Mouse (Mus musculus) G1E (cell line): ENCODE results near the gene Nrap.

Source experiments
- CTCF ChIP-seq: IDR thresholded peaks from 2 replicates; pipeline ENCODE4 v1.5.1; 2012; ENCODE audit warnings: low read depth, low read length, inconsistent platforms, mixed read lengths
- POLR2AphosphoS5 ChIP-seq: IDR thresholded peaks from 2 replicates; pipeline ENCODE4 v1.6.1; 2012; ENCODE audit warnings: low read depth, low read length, inconsistent platforms; ENCODE audit not compliant: insufficient replicate concordance

DNA sequence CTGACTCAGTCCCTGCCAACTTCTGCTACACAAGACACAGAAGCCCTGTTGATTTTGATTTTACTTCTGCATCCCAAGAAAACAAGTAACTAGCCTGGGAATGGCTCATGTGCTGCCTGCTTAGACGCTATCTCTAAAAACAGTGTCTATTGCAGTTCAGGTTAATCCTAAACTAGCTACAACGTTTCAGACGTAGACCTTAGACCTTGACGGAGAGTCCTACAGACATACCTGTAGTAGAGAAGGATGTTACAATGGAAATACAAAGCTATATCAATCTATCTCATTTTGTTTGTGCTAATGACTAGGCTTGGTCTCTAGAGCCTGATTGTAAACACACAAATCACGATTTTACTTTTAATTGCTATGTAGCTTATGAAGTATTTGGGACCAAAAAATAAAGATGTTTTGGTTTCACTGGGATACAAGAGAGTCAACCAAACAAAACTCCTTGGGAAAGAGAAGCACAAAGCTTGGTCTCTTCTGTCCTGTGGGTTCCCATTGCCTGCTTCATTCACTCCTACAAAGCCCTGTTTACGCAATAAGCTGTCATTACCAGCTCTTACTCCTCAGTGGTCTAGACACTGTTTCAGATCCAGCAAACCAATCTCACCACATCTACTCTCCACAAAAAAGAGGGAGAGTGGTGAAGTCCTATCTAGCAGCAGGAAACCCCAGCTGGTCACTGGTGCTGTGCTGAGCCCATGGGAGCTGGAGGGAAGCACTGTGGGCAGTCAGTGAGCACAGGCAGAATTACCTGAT is 19.3 kb downstream of the Nrap start:
- TF ChIP-seq CTCF, result no peak
- TF ChIP-seq POLR2AphosphoS5, result no peak
